Mouse (Mus musculus) neural tube, embryonic 11.5 days (tissue): Measurements from ENCODE around the gene T2. TPM values are rescaled to one million over a fixed set of nuclear protein-coding genes. Genes with fewer than 3 reads are reported as not detected.
"Not testable (repeated sequence)": the region's sequence is repeated elsewhere in the genome, so short reads cannot be mapped to it uniquely, and the experiment has no call there.

Experiments used
- ATAC-seq: fragments of 200-750 bp; cut with Nextera tagmentation; 2 replicates; pipeline ENCODE4 v1.8.0; 2017; ENCODE audit warnings: moderate number of reproducible peaks, mild to moderate bottlenecking, moderate TSS enrichment, moderate library complexity; ENCODE audit not compliant: insufficient read depth, low FRiP score, low TSS enrichment
- DNase-seq: peaks from one replicate; pipeline ENCODE4 v3.0.0-alpha.2; 2015; ENCODE audit warnings: low spot score
- H3K27ac ChIP-seq: fragments of 300-500 bp; sonication (generic); 2 replicates; pipeline ENCODE4 v1.5.1; 2014; ENCODE audit warnings: low read depth, mild to moderate bottlenecking, low read length
- H3K27me3 ChIP-seq: fragments of 300-500 bp; sonication (generic); 2 replicates; pipeline ENCODE4 v1.6.1; 2014; ENCODE audit warnings: mild to moderate bottlenecking, low read length, mixed read lengths; ENCODE audit not compliant: control insufficient read depth, insufficient read depth
- H3K36me3 ChIP-seq: fragments of 300-500 bp; sonication (generic); 2 replicates; pipeline ENCODE4 v1.6.1; 2014; ENCODE audit warnings: mild to moderate bottlenecking, low read length, moderate library complexity, mixed read lengths; ENCODE audit not compliant: control insufficient read depth, insufficient read depth
- H3K4me1 ChIP-seq: fragments of 300-500 bp; sonication (generic); 2 replicates; pipeline ENCODE4 v1.6.1; 2014; ENCODE audit warnings: low read length, mixed read lengths; ENCODE audit not compliant: control insufficient read depth, insufficient read depth
- H3K4me2 ChIP-seq: fragments of 300-500 bp; sonication (generic); 2 replicates; pipeline ENCODE4 v1.6.1; 2014; ENCODE audit warnings: low read depth, mild to moderate bottlenecking, moderate library complexity
- H3K4me3 ChIP-seq: fragments of 300-500 bp; sonication (generic); 2 replicates; pipeline ENCODE4 v1.5.1; 2014; ENCODE audit warnings: low read depth, low read length
- H3K9ac ChIP-seq: fragments of 300-500 bp; sonication (generic); 2 replicates; pipeline ENCODE4 v1.6.1; 2014; ENCODE audit warnings: mild to moderate bottlenecking, low read length
- H3K9me3 ChIP-seq: fragments of 300-500 bp; sonication (generic); 2 replicates; pipeline ENCODE4 v1.6.1; 2016; ENCODE audit warnings: low read length; ENCODE audit not compliant: control insufficient read depth
- WGBS: fragments of 180-500 bp; shearing (Covaris S2); extraction: QIAGEN DNeasy Blood & Tissue Kit; methylation state at CpG from one replicate; pipeline ENCODE4 v1.1.7; 2014; 5-methylcytosine and 5-hydroxymethylcytosine counted together
- polyA plus RNA-seq: library from polyadenylated mRNA; unstranded; fragments of >200 nt; fragmentation: Nextera tagmentation; extraction: Ambion mirVana; gene quantifications from 2 replicates; pipeline ENCODE4 v1.2.1, GENCODE M21; 2014

Gene T2
- polyA plus RNA-seq = 0.42 and 0.53 TPM in 2 replicates

DNA sequence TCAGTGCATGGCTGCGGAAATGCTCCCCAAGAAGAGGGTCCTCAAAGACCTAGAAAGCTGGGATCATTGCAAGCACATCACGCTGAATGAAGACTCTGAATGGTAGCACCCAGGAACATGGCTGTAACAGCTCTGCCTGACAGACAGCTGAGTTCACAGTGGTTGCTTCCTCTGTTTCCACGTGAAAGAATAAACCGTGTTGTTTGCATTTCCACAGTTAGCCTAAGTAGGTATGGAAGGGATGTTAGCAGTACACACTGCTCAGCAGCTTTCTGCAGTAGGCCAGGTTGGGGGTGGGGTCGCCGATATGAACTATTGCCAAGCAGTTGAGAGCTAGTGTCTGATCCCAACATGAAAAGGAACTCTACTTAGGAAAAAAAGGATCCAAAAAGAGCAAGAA, at the start of gene T2:
Gene T2 (plus strand): TSS at position 301 of the 400 bp plus-strand sequence.
- Histone ChIP-seq H3K4me1 (no peaks in the 10 kb centered on the region), H3K27me3 (no peaks in the 10 kb centered on the region), H3K4me3 (no peak within 1 kb of the TSS), H3K27ac (no peak within 1 kb of the TSS), H3K36me3 (no peaks in the 10 kb centered on the region), H3K4me2 (no peak within 1 kb of the TSS), H3K9ac (no peak within 1 kb of the TSS), H3K9me3 (no peaks in the 10 kb centered on the region)
- DNase-seq (no peak), ATAC-seq (no peak)
- 88% methylated on average over 6 of the region's 6 CpGs for WGBS

- H3K27me3 ChIP-seq = no peaks in the 10 kb centered on the region
- no peaks in the 10 kb centered on the region for H3K36me3 ChIP-seq
- ATAC-seq (peak; percentile 93), DNase-seq (peak; percentile 97)
- peaks cover 10% of the 10 kb centered on the region for H3K4me1 ChIP-seq
- H3K4me2 ChIP-seq = peak within 1 kb of the TSS; percentile 53
- WGBS = under 1% methylated on average over 38 of the region's 54 CpGs
- no peaks in the 10 kb centered on the region for H3K9me3 ChIP-seq
- H3K27ac ChIP-seq = peak within 1 kb of the TSS; percentile 74
- peak within 1 kb of the TSS; percentile 64 for H3K9ac ChIP-seq
- peak within 1 kb of the TSS; percentile 79 for H3K4me3 ChIP-seq
Measured at GRCm38 (mm10) chr17:8310838-8311614, 44.8 kb upstream of the T2 start, which contains the start of gene Sft2d1. Gene Sft2d1 (plus strand): TSS chr17:8311102.

DNA sequence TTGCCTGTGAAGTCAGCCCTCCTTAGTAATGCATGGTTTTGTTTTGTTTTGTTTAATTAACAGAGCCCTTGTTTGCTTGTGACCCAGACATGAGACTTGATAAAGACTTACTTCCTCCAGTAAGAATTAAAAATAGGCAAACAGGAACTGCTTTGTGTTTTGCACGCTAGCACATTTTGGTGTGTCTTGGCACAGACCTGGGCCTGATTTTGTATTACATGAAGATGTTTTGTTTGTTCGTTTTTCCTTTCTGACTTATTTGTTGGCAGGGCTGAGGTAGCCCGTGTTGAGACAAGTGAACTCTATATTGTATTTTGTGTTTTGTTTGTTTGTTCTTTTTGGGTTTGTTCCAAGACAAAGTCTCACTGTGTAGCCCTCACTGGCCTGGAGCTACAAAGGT, 44.0 kb upstream of the T2 start:
- WGBS = 50% methylated on average over 3 of the region's 3 CpGs
- H3K27me3 ChIP-seq = no peaks in the 10 kb centered on the region
- ATAC-seq (no peak), DNase-seq (no peak)
- H3K27ac ChIP-seq = no peak overlapping the region
- H3K4me1 ChIP-seq = peaks cover 10% of the 10 kb centered on the region
- H3K4me3 ChIP-seq = peak overlapping the region; percentile 79
- peak overlapping the region; percentile 46 for H3K4me2 ChIP-seq
- no peaks in the 10 kb centered on the region for H3K9me3 ChIP-seq
- no peaks in the 10 kb centered on the region for H3K36me3 ChIP-seq
- H3K9ac ChIP-seq = peak overlapping the region; percentile 64; the same call in 1 of the 2 replicates

GRCm38 (mm10) chr17:8313976-8314375, 41.8 kb upstream of the T2 start:
- no peak overlapping the region for H3K27ac ChIP-seq
- no peak overlapping the region for H3K4me3 ChIP-seq
- peaks cover 10% of the 10 kb centered on the region for H3K4me1 ChIP-seq
- no peaks in the 10 kb centered on the region for H3K27me3 ChIP-seq
- 89% methylated on average over 3 of the region's 3 CpGs for WGBS
- H3K9ac ChIP-seq = no peak overlapping the region
- no peak for ATAC-seq
- H3K9me3 ChIP-seq = no peaks in the 10 kb centered on the region
- DNase-seq = no peak
- H3K4me2 ChIP-seq = no peak overlapping the region
- H3K36me3 ChIP-seq = no peaks in the 10 kb centered on the region

GRCm38 (mm10) chr17:8316251-8316650, 39.5 kb upstream of the T2 start:
- Histone ChIP-seq H3K4me2 (no peak overlapping the region), H3K36me3 (no peaks in the 10 kb centered on the region), H3K4me1 (peaks cover 10% of the 10 kb centered on the region), H3K9ac (no peak overlapping the region), H3K27me3 (no peaks in the 10 kb centered on the region), H3K9me3 (no peaks in the 10 kb centered on the region), H3K4me3 (no peak overlapping the region), H3K27ac (no peak overlapping the region)
- no peak for ATAC-seq
- 78% methylated on average over 1 of the region's 1 CpGs for WGBS
- no peak for DNase-seq

DNA sequence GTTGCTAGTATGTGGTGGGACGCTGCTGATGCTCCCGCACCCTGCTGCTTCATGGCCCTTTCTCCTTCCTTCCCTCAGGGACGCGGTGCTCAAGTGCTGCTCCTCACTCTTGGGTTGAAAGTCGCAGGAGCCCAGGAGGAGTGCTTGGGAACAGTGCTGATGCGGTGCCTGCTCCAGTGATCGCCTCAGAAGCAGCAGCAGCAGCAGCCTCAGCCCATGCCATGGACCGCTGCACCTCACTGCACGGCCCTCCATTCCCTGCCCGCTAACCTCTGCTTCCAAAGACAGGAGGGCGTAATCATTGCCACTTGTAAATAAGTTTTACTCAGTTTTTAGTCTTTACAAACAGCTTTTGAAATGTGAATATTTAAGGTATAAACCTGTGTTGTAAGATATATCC, 28.9 kb upstream of the T2 start:
- H3K4me3 ChIP-seq, H3K4me1 ChIP-seq, DNase-seq, H3K27ac ChIP-seq, H3K27me3 ChIP-seq, H3K36me3 ChIP-seq, ATAC-seq, H3K4me2 ChIP-seq, H3K9ac ChIP-seq, H3K9me3 ChIP-seq: not testable (repeated sequence)
- WGBS = 88% methylated on average over 10 of the region's 11 CpGs

DNA sequence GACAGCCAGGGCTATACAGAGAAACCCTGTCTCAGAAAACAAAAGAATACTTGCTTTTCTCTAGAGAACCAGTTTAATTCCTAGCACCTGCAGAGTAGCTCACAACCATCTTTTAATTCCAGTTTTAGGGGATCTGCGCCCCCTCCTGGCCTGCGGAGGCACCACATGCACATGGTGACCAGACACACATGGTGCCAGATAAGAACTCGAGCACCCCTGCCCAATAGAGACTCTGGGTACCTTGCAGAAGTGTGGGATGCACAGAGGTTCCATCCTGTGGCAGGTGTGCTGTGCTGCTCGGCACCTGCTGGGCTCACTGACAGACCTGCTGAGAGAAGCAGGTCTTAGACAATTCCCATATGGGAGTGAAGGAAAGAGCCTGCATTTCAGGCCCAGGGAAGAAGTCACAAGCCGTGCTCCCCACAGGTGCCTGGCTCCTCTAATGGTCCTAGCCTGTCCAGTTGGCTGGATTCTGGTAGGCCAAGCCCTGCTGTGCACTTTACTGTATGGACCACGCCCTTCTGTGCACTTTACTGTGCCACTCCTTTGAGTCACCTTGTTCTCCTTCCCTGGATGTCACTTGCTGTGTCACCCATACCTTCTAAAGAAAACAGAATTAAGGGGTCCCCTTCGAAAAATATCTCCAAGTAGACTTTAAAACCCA, 27.1 kb upstream of the T2 start:
- H3K27me3 ChIP-seq = no peaks in the 10 kb centered on the region
- H3K27ac ChIP-seq = no peak overlapping the region
- H3K4me3 ChIP-seq = no peak overlapping the region
- no peaks in the 10 kb centered on the region for H3K9me3 ChIP-seq
- peaks cover 7% of the 10 kb centered on the region; the same call in 1 of the 2 replicates for H3K36me3 ChIP-seq
- DNase-seq (no peak), ATAC-seq (no peak)
- no peak overlapping the region for H3K9ac ChIP-seq
- no peaks in the 10 kb centered on the region for H3K4me1 ChIP-seq
- WGBS = 65% methylated on average over 7 of the region's 7 CpGs
- no peak overlapping the region for H3K4me2 ChIP-seq

DNA sequence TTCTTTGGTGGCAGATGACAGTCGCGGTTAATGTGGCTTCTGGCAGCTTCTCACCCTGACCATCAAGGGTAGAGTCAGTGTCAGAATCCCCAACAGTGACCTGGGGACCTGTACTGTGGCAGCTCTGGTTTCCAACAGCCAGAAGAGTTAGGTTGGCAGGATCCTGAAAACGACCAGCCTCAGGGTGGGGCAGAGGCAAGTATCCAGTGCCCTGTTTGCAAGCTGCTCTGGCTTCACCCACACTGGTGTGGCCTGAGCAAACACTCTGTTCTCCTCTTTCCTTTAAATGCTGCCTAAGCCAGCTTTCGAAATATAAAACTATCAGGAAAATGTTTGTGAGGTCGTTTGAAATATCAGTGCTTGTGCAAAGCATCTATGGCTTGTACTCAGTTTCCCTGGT, 25.2 kb upstream of the T2 start:
- WGBS = 77% methylated on average over 5 of the region's 5 CpGs
- peaks cover 5% of the 10 kb centered on the region; the same call in 1 of the 2 replicates for H3K36me3 ChIP-seq
- no peak overlapping the region for H3K9ac ChIP-seq
- no peaks in the 10 kb centered on the region for H3K27me3 ChIP-seq
- no peak overlapping the region for H3K4me2 ChIP-seq
- H3K9me3 ChIP-seq = no peaks in the 10 kb centered on the region
- no peak overlapping the region for H3K27ac ChIP-seq
- no peaks in the 10 kb centered on the region for H3K4me1 ChIP-seq
- DNase-seq (no peak), ATAC-seq (no peak)
- no peak overlapping the region for H3K4me3 ChIP-seq
